Mouse (Mus musculus): Measurements from ENCODE around the gene Ssc4d. TPM values are rescaled to one million over a fixed set of nuclear protein-coding genes. Genes with fewer than 3 reads are reported as not detected.
A peak's percentile ranks its signal among the peaks of the same experiment; 100 is the strongest.

Gene Ssc4d
- polyA plus RNA-seq, 1 experiment, result 4.6 TPM

GRCm38 (mm10) chr5:135950710-135951412 is 23.5 kb downstream of the Ssc4d start:
- 43% methylated on average over 11 of the region's 11 CpGs for WGBS
- no peak for DNase-seq (ENCODE audit: low read depth, low spot score)

- DNase-seq (ENCODE audit: low read depth, low spot score), result no peak
- 83% methylated on average over 5 of the region's 5 CpGs for WGBS
Observed at GRCm38 (mm10) chr5:135946621-135947020, 27.7 kb downstream of the Ssc4d start.

- no peak for DNase-seq (ENCODE audit: low read depth, low spot score)
- WGBS, result 64% methylated on average over 10 of the region's 10 CpGs
Observed at GRCm38 (mm10) chr5:135945916-135946408, 28.4 kb downstream of the Ssc4d start.

GRCm38 (mm10) chr5:135942710-135943109 is 31.6 kb downstream of the Ssc4d start:
- 54% methylated on average over 6 of the region's 6 CpGs for WGBS
- no peak for DNase-seq (ENCODE audit: low read depth, low spot score)

- no peak for DNase-seq (ENCODE audit: low read depth, low spot score)
- 49% methylated on average over 5 of the region's 5 CpGs for WGBS
Observed at GRCm38 (mm10) chr5:135940587-135940986, 33.7 kb downstream of the Ssc4d start.

GRCm38 (mm10) chr5:135935641-135936190 is 38.6 kb downstream of the Ssc4d start:
- WGBS, result 75% methylated on average over 6 of the region's 6 CpGs
- DNase-seq (ENCODE audit: low read depth, low spot score), result no peak

- WGBS, result 27% methylated on average over 7 of the region's 7 CpGs
- DNase-seq (ENCODE audit: low read depth, low spot score), result no peak
Observed at GRCm38 (mm10) chr5:135935176-135935523, 39.2 kb downstream of the Ssc4d start.

- under 1% methylated on average over 47 of the region's 48 CpGs for WGBS
Observed at GRCm38 (mm10) chr5:135934481-135935175, 39.7 kb downstream of the Ssc4d start, which contains the start of gene Ywhag. Gene Ywhag, minus strand, starts transcription at chr5:135934616.

GRCm38 (mm10) chr5:135933900-135934441 is 40.4 kb downstream of the Ssc4d start:
- under 1% methylated on average over 35 of the region's 35 CpGs for WGBS
- DNase-seq (ENCODE audit: low read depth, low spot score), result no peak

More at GRCm38 (mm10) chr5:135934481-135935175, 39.7 kb downstream of the Ssc4d start, which contains the start of gene Ywhag:
- DNase-seq (ENCODE audit: low read depth, low spot score), result peak; percentile 82

GRCm38 (mm10) chr5:135933222-135933899 is 41.0 kb downstream of the Ssc4d start:
- whole genome bisulfite sequencing, result 6% methylated on average over 12 of the region's 12 CpGs
- DNase-seq (ENCODE audit: low read depth, low spot score), result no peak

GRCm38 (mm10) chr5:135932359-135932758 is 42.0 kb downstream of the Ssc4d start:
- WGBS, result 34% methylated on average over 2 of the region's 2 CpGs
- no peak for DNase-seq (ENCODE audit: low read depth, low spot score)

- 83% methylated on average over 9 of the region's 9 CpGs for WGBS
Observed at GRCm38 (mm10) chr5:135931526-135931925, 42.8 kb downstream of the Ssc4d start.

GRCm38 (mm10) chr5:135929685-135930424 is 44.5 kb downstream of the Ssc4d start:
- DNase-seq (ENCODE audit: low read depth, low spot score), result no peak
- WGBS, result 71% methylated on average over 6 of the region's 6 CpGs

More at GRCm38 (mm10) chr5:135931526-135931925, 42.8 kb downstream of the Ssc4d start:
- no peak for DNase-seq (ENCODE audit: low read depth, low spot score)

- WGBS, result 86% methylated on average over 7 of the region's 7 CpGs
- no peak for DNase-seq (ENCODE audit: low read depth, low spot score)
Observed at GRCm38 (mm10) chr5:135923901-135924300, 50.4 kb downstream of the Ssc4d start.

GRCm38 (mm10) chr5:135919902-135920301 is 54.4 kb downstream of the Ssc4d start:
- DNase-seq (ENCODE audit: low read depth, low spot score), result no peak
- 88% methylated on average over 3 of the region's 3 CpGs for WGBS

GRCm38 (mm10) chr5:135918593-135918992 is 55.7 kb downstream of the Ssc4d start:
- DNase-seq (ENCODE audit: low read depth, low spot score), result no peak
- WGBS, result 91% methylated on average over 5 of the region's 5 CpGs

- 81% methylated on average over 5 of the region's 5 CpGs for WGBS
- no peak for DNase-seq (ENCODE audit: low read depth, low spot score)
Observed at GRCm38 (mm10) chr5:135918059-135918437, 56.3 kb downstream of the Ssc4d start.

GRCm38 (mm10) chr5:135917327-135918058 is 56.8 kb downstream of the Ssc4d start:
- DNase-seq (ENCODE audit: low read depth, low spot score), result no peak
- 86% methylated on average over 8 of the region's 8 CpGs for WGBS
